Mouse (Mus musculus) gastrocnemius, postnatal 14 days (tissue): Measurements from ENCODE around the gene Cd46. TPM values are rescaled to one million over a fixed set of nuclear protein-coding genes. Genes with fewer than 3 reads are reported as not detected.

Source experiments
- DNase-seq: peaks from one replicate; pipeline ENCODE4 v3.0.0; 2021; ENCODE audit warnings: mixed read lengths
- intact Hi-C: fragments of 180-260 bp; cut with DNase I; formaldehyde crosslinking; loops from one replicate; pipeline ENCODE4 v1.15.1; 2025; ENCODE audit warnings: low total_unique reads
- total RNA-seq, 2 experiments: library from RNA; stranded (reverse); gene quantifications; 2 replicates each; pipeline ENCODE4 v1.2.3; 2021

The Cd46 gene
- total RNA-seq, 2 experiments from 2014 or later: 1.0 to 1.4 TPM

DNA sequence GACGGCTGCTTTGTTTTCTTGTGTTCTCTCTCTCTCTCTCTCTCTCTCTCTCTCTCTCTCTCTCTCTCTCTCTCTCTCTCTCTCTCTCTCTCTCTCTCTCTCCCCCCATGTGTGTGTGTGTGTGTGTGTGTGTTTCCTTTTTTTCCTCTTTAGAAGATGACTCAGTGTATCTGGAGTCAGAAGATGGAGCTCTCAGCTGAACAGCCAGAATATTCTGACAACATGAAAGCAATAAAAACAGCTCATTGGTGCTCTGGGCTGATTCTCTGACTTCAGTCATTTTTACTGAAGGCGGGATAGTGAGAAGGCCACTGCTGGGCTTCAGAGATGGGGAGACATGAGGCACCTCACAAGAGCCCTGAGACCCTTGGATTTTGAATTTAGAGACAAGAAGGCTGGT lies 70.2 kb downstream of the Cd46 start:
- no peak for DNase-seq
- intact Hi-C loops: loop anchor here (10.0 kb wide), 1 partner anchor 47 kb away; no protein-coding TSS in a partner anchor

- no peak for DNase-seq
- intact Hi-C loops: no loop called here
These were observed 72.9 kb downstream of the Cd46 start for GRCm38 (mm10) chr1:195019062-195019600.

GRCm38 (mm10) chr1:195018089-195018999 lies 73.7 kb downstream of the Cd46 start:
- no peak for DNase-seq
- intact Hi-C loops: no loop called here

DNA sequence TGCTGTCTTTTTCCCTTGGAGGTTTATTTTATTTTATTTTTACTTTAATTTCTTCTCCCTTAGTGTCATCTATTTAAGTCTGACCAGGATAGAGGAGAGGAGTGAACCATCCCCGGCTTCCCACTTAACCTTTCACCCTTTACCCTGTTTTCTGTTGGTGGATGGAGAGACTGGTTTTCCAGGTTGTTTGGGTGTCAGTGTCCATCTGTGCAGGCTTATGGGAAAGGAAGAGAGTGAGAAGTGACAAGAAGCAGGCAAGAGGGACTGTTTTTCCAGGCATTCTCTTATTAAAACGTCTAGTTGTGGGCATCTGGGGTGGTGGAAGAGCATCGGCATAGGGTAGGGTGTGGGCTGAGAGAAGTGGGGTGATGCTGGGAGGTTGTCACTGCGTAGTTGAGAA lies 74.4 kb downstream of the Cd46 start:
- intact Hi-C loops: no loop called here
- no peak for DNase-seq

- intact Hi-C loops: no loop called here
- no peak for DNase-seq
These were observed 75.1 kb downstream of the Cd46 start for GRCm38 (mm10) chr1:195016811-195017501.

- DNase-seq: no peak
- intact Hi-C loops: no loop called here
These were observed 76.8 kb downstream of the Cd46 start for GRCm38 (mm10) chr1:195015281-195015680.

DNA sequence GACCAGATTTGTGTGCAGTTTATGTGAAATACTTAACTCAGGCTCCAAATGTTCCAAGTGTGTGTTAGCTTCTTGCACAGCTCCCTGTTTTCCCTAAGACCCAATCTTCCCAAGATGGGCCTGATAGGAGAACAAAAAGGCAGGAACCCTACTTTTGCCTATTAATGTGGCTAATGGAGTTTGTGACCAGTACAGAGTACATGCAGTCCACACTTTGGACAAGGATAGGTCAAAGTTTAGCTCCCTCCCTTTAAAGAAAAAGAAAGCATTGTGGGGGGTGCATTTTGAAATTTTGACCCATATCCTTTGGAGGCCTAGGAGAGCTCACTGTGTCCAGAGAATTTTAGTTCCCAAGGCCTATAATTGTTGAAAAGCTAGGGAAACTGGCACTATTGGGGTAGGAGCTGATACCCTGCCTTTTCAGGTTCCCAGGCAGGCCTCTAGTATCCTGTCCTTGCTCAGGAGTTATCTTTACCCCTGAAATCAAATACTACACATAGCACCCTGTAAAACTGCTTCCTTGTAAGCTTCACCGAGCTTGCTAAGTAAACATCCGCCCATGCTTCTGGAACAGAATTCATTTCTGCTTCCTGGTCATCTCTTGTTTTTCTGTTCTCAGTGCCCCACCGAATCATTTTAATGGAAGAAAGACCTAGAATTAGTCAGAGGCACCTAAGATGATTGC lies 77.7 kb downstream of the Cd46 start:
- no peak for DNase-seq
- intact Hi-C loops: no loop called here

GRCm38 (mm10) chr1:195012531-195012930 lies 79.5 kb downstream of the Cd46 start:
- intact Hi-C loops: no loop called here

DNA sequence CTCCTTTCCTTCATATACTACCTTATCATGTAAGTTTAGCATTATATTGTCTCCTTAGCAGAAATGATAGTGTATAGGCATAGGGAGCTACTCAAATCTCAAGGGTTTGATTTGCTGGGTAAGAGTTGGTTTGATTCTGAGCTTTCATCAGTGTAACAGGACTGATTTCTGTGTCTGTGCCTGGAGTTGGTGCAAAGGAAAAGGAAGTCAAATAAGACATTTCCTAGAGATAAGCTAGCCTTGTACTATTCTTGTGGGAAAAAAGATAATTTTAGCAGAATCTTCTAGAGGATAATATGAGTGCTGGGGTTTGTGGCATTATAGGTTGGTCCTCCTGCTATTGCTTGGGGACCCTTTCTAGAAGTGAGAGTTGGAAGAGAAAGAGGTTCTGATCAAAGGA lies 85.8 kb downstream of the Cd46 start:
- DNase-seq: no peak
- intact Hi-C loops: no loop called here

More at GRCm38 (mm10) chr1:195012531-195012930, 79.5 kb downstream of the Cd46 start:
- no peak for DNase-seq

DNA sequence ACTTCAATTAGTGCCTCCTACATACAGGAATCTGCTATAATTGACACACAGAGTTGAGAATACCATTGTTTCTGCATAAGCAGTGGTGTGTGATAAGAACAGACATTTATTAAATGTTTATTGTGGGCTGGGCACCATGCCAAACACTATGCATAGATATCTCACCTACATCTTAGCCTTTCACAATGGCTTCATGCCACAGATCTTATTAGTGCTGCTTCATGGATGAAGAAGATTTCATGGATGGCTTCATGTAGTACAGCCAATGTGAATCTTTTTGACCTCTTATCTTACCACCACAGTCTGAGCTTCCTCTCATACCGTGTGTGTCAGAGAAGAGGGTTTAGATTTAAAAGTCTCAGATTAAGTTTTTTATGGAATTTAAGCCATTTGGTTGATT lies 87.9 kb downstream of the Cd46 start:
- intact Hi-C loops: no loop called here
- DNase-seq: no peak

GRCm38 (mm10) chr1:195003328-195003727 lies 88.7 kb downstream of the Cd46 start:
- DNase-seq: no peak
- intact Hi-C loops: no loop called here

DNA sequence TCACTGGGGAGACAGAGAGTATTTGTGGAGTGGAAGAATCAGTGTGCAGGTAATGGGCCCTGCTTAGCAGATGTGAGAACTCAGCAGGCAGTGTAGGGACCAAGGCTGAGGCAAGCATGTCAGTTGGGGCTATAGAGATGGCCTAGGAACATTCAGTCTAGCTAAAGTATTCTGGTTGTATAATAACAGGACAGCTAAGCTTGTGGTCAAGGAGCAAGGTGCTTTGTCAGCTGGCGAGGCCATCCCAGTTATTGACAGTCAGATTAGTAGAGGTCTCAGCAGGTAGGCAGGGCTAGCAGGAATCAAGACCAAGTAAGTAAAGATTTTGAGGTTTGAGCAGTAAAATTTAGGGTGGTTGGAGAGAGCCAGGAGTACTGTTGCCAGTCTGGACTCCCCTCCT lies 93.7 kb downstream of the Cd46 start:
- DNase-seq: no peak
- intact Hi-C loops: no loop called here

- intact Hi-C loops: no loop called here
- no peak for DNase-seq
These were observed 96.9 kb downstream of the Cd46 start for GRCm38 (mm10) chr1:194995196-194995595.

DNA sequence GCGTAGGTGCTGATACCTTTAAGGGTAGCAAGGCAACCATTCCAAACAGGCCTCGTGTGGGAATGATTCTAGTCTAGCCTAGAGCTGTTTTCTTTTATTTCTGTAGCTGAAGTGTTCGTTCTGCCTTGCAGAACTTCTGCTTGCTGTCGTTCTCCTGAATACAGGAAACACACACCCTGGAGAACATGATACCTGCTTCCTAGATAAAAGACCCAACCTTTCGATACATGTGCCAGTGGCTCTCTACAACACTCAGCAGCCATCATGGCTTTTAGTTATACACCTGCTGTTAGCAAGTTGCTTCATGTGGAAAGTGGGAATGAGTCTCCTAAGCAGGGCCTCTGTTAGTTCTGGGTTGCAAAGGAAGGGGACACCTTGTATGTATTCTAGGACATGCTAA lies 97.8 kb downstream of the Cd46 start:
- DNase-seq: no peak
- intact Hi-C loops: no loop called here

- intact Hi-C loops: no loop called here
- DNase-seq: no peak
These were observed 98.5 kb downstream of the Cd46 start for GRCm38 (mm10) chr1:194993409-194993988.

DNA sequence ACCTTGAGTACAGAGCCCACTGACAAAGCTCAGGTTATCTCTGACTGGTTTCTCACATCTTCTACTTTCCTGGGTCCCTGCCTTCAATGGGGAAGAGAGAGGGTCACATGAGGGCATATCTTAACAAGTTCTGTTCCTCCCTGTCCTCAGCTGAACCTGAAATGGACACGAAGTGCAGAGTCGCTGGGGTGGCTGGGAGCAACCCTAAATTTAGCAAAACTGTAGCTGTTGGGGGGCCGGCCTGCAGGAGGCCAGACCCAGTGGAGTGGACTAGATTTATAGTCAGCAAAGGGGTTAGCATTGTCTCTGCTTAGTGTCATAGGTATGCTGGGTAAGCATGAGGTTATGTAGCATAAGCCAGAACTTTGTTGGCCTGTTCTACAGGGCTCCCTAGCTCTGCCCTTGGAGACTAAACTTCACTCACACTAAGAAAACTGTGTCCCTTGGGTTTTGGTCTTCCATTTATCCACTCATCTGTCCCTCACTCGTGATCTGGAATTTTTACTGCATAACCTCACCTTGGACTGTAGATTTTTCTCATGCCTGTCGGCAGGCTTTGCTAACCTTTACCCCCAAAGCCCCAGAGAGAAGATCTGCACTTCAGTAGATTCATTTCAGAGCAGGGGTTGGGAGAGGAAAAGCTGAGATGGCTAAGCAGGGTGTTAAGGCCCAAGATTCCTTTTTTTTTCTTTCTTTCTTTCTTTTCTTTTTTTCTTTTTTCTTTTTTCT lies 99.3 kb downstream of the Cd46 start:
- intact Hi-C loops: no loop called here
- DNase-seq: peak; percentile 19

DNA sequence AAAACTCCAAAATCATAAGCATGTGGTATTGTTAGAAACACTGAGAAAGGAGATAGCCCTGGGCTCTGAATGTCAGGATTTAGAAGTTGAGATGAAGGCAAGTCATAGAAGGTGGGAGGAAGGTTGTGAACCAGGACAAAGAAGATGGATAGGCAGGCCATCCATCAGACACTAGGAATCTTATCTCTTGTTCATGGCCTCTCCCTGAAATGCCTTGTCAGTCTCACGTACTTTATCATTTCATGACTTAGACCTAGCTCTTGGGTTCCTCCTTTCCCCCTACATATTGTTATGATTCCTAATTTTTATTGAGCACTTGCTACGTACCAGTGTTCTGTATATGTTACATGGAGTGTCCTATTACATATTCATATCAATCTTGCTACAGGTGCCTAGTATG lies 100.4 kb downstream of the Cd46 start:
- intact Hi-C loops: no loop called here
- no peak for DNase-seq

- DNase-seq: no peak
These were observed 101.1 kb downstream of the Cd46 start for GRCm38 (mm10) chr1:194990976-194991375.

DNA sequence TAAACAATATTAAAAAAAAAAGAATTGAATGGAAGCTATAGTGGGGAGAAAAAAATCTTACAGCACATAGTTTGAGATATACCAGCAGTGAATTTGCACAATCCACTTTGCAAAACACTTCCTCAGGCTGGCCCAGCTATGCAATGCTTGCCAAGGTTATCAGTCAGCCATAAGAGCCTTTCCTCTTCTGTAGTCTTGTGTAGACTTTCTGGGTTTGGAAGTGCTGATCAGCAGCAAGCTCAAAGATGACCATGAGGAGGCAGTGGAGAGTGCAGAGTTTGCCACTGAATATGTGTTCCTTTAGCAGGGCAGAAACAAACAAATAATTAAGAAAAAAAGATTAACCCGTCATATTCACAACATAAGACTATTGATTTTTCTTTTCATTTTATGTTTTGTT lies 103.0 kb downstream of the Cd46 start:
- DNase-seq: no peak
- intact Hi-C loops: no loop called here

More at GRCm38 (mm10) chr1:194990976-194991375, 101.1 kb downstream of the Cd46 start:
- intact Hi-C loops: no loop called here
